Comparison of ENCODE assay signal across 8 mouse cellular contexts in genomic region chr12:3780405-3780891, GRCm38 (mm10). TPM values are rescaled to one million over a fixed set of nuclear protein-coding genes. Genes with fewer than 3 reads are reported as not detected.
DNase-seq lines count a peak whose midpoint lies in the region; ATAC-seq lines count a peak whose summit lies in the region.

No protein-coding gene starts in this region.

- peak; percentile 68 for DNase-seq in 416B (ENCODE audit: low read depth)
- peak; percentile 91 to 96 for DNase-seq in adrenal gland, adult (ENCODE audit: inconsistent age in 2 of 2, low spot score in 1 of 2)
- peak; percentile 42 for DNase-seq in forebrain, embryonic 14.5 days (ENCODE audit: low spot score)
- peak; percentile 68 for DNase-seq in heart, postnatal 4 days
- DNase-seq in layer of hippocampus, adult 8-10 months (ENCODE audit: low spot score in 2 of 2): peak; percentile 59 to 77
- DNase-seq in lung, postnatal 10 days: peak; percentile 84
- DNase-seq in ovary, postnatal 14 days (ENCODE audit: low spot score): peak; percentile 37
- peak; percentile 58 to 74 for DNase-seq in thymus, postnatal 36 days

- H3K4me3 ChIP-seq in forebrain, embryonic 14.5 days (ENCODE audit: low read depth, low read length): no peak overlapping the region

- H3K9ac ChIP-seq in forebrain, embryonic 14.5 days (ENCODE audit: low read length): peak overlapping the region; percentile 45; the same call in 1 of the 2 replicates

- H3K9me3 ChIP-seq in forebrain, embryonic 14.5 days (replicated peaks; ENCODE audit: control insufficient read depth, low read length): no peaks in the 10 kb centered on the region

- H3K27me3 ChIP-seq in forebrain, embryonic 14.5 days (replicated peaks; ENCODE audit: control insufficient read depth, insufficient read depth, low read length): no peaks in the 10 kb centered on the region

- ATAC-seq in forebrain, embryonic 14.5 days: peak; percentile 57

- H3K4me1 ChIP-seq in forebrain, embryonic 14.5 days (ENCODE audit: control insufficient read depth, insufficient read depth, low read length): peaks cover 22% of the 10 kb centered on the region

- 24% methylated on average over 8 of the region's 8 CpGs for WGBS in forebrain, embryonic 14.5 days

- H3K27ac ChIP-seq in forebrain, embryonic 14.5 days (ENCODE audit: low read depth, low read length): peak overlapping the region; percentile 39; the same call in 1 of the 2 replicates

- no peak overlapping the region for H3K4me2 ChIP-seq in forebrain, embryonic 14.5 days (ENCODE audit: low read length)

- H3K36me3 ChIP-seq in forebrain, embryonic 14.5 days (ENCODE audit: control insufficient read depth, insufficient read depth, low read length): no peaks in the 10 kb centered on the region

RNA-seq across cellular contexts. Expression of gene Dnmt3a, which starts 25.4 kb away (rescaled TPM):
- polyA plus RNA-seq in forebrain, embryonic 14.5 days (2014; fragmentation: Nextera tagmentation; extraction: Ambion mirVana): 28.0 and 32.0 TPM in 2 replicates
- 100 to 1,000 TPM; 118 TPM for total RNA-seq in heart, postnatal 4 days (2021)
- total RNA-seq in layer of hippocampus, adult 8-10 months (2022): 10 to 100 TPM; 74.0 to 91.8 (median 80.6) TPM

Comparison
In these comparisons a context has a peak if more than half of its experiments do, and no peak if none do; other contexts are left out.
1. DNase-seq: peak in every context shown above with its lines; median percentile 94 in adrenal gland, adult; 84 in lung, postnatal 10 days; 68 in 416B; 68 in heart, postnatal 4 days; 68 in layer of hippocampus, adult 8-10 months; 66 in thymus, postnatal 36 days; 42 in forebrain, embryonic 14.5 days; 37 in ovary, postnatal 14 days.